Mouse (Mus musculus) testis, adult 2 months (tissue): ENCODE data around the gene Cd109.

Experiments used
- CTCF ChIP-seq: fragments of 200-500 bp; IDR thresholded peaks from 2 replicates; pipeline ENCODE4 v1.5.1; 2012; ENCODE audit warnings: low read depth, mild to moderate bottlenecking, inconsistent platforms, low read length, moderate library complexity; ENCODE audit not compliant: control insufficient read depth, insufficient read depth, insufficient replicate concordance
- POLR2A ChIP-seq: fragments of 200-500 bp; IDR thresholded peaks from 2 replicates; pipeline ENCODE4 v1.6.1; 2012; ENCODE audit warnings: low read depth, mild to moderate bottlenecking, inconsistent platforms, low read length, moderate library complexity; ENCODE audit not compliant: control insufficient read depth

DNA sequence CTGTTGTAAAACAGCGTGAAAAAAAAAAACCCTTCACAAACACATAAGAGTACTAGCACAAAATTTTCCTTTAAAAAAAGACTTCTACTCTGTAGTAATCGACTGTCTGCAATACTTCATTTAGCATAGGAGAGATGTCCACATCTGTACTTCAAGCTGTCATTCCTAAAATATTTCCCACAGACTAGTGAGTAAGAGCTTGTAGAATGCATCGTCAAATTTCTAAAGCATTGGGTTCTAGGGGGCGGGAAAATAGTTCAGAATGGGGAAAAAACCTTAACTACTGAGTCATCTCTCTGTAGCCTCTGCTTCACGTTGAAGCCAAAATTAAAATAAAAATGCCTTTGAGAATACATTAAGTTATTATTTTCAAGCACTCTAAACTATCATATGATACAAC, 42.2 kb downstream of the Cd109 start:
- TF ChIP-seq POLR2A (no peak), CTCF (no peak)
